Mouse (Mus musculus) limb, embryonic 12.5 days (tissue): ENCODE measurements around the gene Tbrg1. TPM values are rescaled to one million over a fixed set of nuclear protein-coding genes. Genes with fewer than 3 reads are reported as not detected.

ENCODE experiments used
- ATAC-seq: fragments of 200-750 bp; cut with Nextera tagmentation; 2 replicates; pipeline ENCODE4 v1.8.0; 2017; ENCODE audit warnings: low read depth, moderate TSS enrichment; ENCODE audit not compliant: insufficient number of reproducible peaks, insufficient read depth, low FRiP score, low TSS enrichment
- H3K27ac ChIP-seq: fragments of 300-500 bp; sonication (generic); 2 replicates; pipeline ENCODE4 v1.5.1; 2016; ENCODE audit warnings: mild to moderate bottlenecking, moderate library complexity
- H3K27me3 ChIP-seq: fragments of 300-500 bp; sonication (generic); 2 replicates; pipeline ENCODE4 v1.6.1; 2016; ENCODE audit warnings: mild to moderate bottlenecking, moderate library complexity
- H3K36me3 ChIP-seq: fragments of 300-500 bp; sonication (generic); 2 replicates; pipeline ENCODE4 v1.6.1; 2016; ENCODE audit warnings: mild to moderate bottlenecking, moderate library complexity
- H3K4me1 ChIP-seq: fragments of 300-500 bp; sonication (generic); replicated peaks from 2 replicates; pipeline ENCODE4 v1.6.1; 2016
- H3K4me2 ChIP-seq: fragments of 300-500 bp; sonication (generic); 2 replicates; pipeline ENCODE4 v1.6.1; 2016; ENCODE audit warnings: mild to moderate bottlenecking, moderate library complexity
- H3K4me3 ChIP-seq: fragments of 300-500 bp; sonication (generic); replicated peaks from 2 replicates; pipeline ENCODE4 v1.5.1; 2016; ENCODE audit warnings: mild to moderate bottlenecking
- H3K9ac ChIP-seq: fragments of 300-500 bp; sonication (generic); replicated peaks from 2 replicates; pipeline ENCODE4 v1.6.1; 2016; ENCODE audit warnings: mild to moderate bottlenecking, moderate library complexity
- H3K9me3 ChIP-seq: fragments of 300-500 bp; sonication (generic); 2 replicates; pipeline ENCODE4 v1.6.1; 2016; ENCODE audit warnings: mild to moderate bottlenecking, moderate library complexity
- WGBS: fragments of 180-500 bp; shearing (Covaris S2); methylation state at CpG from one replicate; pipeline ENCODE4 v1.1.7; 2016; 5-methylcytosine and 5-hydroxymethylcytosine counted together
- polyA plus RNA-seq: library from polyadenylated mRNA; unstranded; fragments of >200 nt; fragmentation: Nextera tagmentation; extraction: Ambion mirVana; gene quantifications from 2 replicates; pipeline ENCODE4 v1.2.1, GENCODE M21; 2016

Gene Tbrg1
- polyA plus RNA-seq, 1 experiment from 2014 or later, result 138 TPM

DNA sequence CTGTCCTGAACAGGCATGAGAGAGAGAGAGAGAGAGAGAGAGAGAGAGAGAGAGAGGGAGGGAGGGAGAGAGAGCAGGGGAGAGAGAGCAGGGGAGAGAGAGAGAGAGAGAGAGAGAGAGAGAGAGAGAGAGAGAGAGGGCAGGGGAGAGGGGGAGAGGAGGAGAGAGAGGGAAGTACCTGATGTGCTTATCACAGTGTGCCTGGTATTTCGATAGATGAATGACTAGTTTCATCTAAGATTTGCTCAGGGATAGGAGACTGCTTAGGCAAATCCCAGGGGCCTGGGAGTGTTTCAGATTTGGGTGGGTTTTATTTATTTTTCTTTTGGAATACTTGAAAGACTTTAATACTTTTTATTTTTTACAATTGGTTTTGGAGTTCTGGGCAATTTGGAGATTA lies 6.1 kb upstream of the Tbrg1 start:
- no peak for ATAC-seq
- Histone ChIP-seq H3K27me3 (no peaks in the 10 kb centered on the region), H3K9ac (no peak overlapping the region), H3K9me3 (no peaks in the 10 kb centered on the region), H3K27ac (no peak overlapping the region), H3K4me3 (no peak overlapping the region), H3K4me2 (no peak overlapping the region), H3K36me3 (no peaks in the 10 kb centered on the region), H3K4me1 (no peaks in the 10 kb centered on the region)
- 74% methylated on average over 1 of the region's 1 CpGs for WGBS

DNA sequence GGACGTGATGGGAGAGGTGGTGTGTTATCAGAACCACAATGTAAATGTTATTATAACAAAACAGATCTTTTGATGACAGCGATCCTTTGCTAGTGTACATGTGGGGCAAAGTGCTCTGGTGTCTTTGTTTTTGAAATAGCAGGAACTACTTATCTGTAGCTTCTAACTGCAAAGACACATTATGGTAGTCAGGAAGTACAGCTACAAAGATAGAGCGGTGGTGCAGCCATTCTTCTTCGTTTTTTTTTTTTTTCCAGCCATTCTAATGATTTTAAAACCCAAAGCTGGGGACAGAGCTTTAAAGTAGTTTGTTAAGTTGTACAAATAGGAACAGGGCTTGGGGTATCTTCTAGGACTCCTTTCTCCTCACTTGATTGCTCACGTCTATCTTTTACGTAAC lies 2.3 kb upstream of the Tbrg1 start:
- 87% methylated on average over 6 of the region's 6 CpGs for WGBS
- no peak overlapping the region for H3K9ac ChIP-seq

DNA sequence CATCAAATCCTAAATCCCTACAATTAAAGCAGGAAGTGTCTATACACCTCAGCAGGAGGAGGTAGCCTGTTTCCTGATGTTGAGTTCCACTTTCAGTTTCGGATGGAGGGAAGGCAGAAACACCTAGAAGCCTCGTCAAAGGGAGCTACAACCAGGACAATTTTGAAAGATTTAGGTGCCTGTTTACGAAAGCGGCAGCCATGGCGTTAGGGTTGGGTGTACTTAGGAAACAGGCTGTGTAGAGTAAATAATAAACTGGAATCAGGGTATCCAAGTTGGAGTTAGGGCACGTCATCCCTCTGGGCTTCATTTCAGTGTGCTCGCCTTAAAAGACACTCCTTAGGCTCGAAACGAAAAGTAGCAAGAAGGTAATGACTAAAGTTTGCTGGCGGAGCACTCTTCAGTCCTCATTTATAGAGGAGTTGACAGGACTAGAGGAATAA lies 652 bp downstream of the Tbrg1 start:
- Histone ChIP-seq H3K9me3 (no peaks in the 10 kb centered on the region), H3K4me3 (peak overlapping the region; percentile 72), H3K27me3 (no peaks in the 10 kb centered on the region), H3K4me2 (peak overlapping the region; percentile 68), H3K4me1 (peaks cover 10% of the 10 kb centered on the region; the same call in 1 of the 2 replicates), H3K9ac (peak overlapping the region; percentile 73), H3K27ac (peak overlapping the region; percentile 92), H3K36me3 (peaks cover 30% of the 10 kb centered on the region)
- ATAC-seq, result 0 out of 2 replicates have a peak, but pooled peaks have one; percentile 13
- under 1% methylated on average over 10 of the region's 10 CpGs for WGBS

More for the DNA sequence above, 2.3 kb upstream of the Tbrg1 start:
- Histone ChIP-seq H3K4me3 (no peak overlapping the region), H3K9me3 (no peaks in the 10 kb centered on the region), H3K4me2 (no peak overlapping the region), H3K27me3 (no peaks in the 10 kb centered on the region), H3K4me1 (peaks cover 10% of the 10 kb centered on the region; the same call in 1 of the 2 replicates), H3K27ac (no peak overlapping the region), H3K36me3 (peaks cover 3% of the 10 kb centered on the region)
- no peak for ATAC-seq

DNA sequence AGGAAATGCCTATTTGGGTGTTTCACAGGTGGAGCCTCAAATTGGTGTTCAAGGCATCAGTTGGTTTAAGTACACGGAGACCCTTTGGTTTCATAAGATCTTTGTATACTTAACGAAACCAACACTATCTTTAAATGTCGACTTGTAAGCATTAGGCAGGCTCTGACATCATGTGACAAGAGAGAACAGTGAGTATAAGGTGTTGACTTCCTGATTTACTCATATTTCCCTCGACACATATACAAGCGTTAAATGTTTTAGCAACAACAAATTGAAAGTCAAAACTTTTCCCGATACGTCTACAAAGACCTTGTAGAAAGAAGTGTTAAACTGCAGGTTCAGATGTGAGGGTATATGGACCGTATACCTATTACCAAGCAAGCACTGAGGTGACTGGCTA lies 1.2 kb downstream of the Tbrg1 start:
- Histone ChIP-seq H3K27ac (no peak overlapping the region), H3K36me3 (peaks cover 35% of the 10 kb centered on the region), H3K27me3 (no peaks in the 10 kb centered on the region), H3K4me1 (peaks cover 10% of the 10 kb centered on the region; the same call in 1 of the 2 replicates), H3K9ac (peak overlapping the region; percentile 73; the same call in 1 of the 2 replicates), H3K4me3 (peak overlapping the region; percentile 72), H3K4me2 (peak overlapping the region; percentile 68), H3K9me3 (no peaks in the 10 kb centered on the region)
- 68% methylated on average over 8 of the region's 8 CpGs for WGBS
- ATAC-seq, result no peak

DNA sequence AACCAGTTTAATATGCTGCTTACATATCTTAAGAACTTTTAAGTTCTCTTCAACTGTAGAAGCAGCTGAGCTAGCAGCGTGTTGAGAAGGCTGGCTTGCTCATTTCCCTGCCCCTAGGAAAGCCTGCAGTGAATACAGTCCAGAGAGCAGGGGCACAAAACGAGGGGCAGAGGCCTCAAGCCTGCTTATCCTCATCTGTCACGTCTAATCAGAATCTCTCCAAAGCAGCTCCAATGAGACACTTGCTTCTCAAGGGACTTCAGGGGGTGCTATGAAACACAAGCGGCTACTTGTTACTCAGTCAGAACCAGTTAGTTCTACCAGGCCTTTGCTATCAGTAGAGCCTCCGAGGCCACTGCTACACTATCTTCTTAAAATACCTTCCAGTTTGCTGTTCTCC lies 3.3 kb downstream of the Tbrg1 start:
- H3K9me3 ChIP-seq, result no peaks in the 10 kb centered on the region
- no peak overlapping the region for H3K4me3 ChIP-seq
- WGBS, result 88% methylated on average over 5 of the region's 5 CpGs
- ATAC-seq, result no peak
- H3K9ac ChIP-seq, result no peak overlapping the region
- H3K36me3 ChIP-seq, result peaks cover 56% of the 10 kb centered on the region
- no peak overlapping the region for H3K27ac ChIP-seq
- H3K27me3 ChIP-seq, result no peaks in the 10 kb centered on the region
- H3K4me2 ChIP-seq, result no peak overlapping the region
- H3K4me1 ChIP-seq, result peaks cover 10% of the 10 kb centered on the region; the same call in 1 of the 2 replicates

DNA sequence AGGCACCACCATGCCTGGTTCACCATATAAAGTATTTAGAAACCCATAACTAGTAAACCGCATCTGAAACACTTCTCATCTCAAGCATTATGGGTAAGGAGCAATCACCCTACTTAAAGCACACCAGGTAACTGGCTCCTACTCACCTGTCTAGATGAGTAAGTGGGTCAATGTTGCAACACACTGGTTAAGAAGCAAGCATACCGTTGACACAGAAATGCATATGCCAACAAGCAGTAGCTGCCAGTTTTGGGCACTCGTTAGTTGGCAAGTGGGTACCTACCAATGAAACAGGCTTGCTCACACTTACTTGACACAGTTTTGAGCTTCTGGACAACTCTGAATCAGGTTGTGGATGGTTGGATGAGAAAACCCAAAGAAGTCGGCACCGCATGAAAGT lies 6.5 kb downstream of the Tbrg1 start:
- Histone ChIP-seq H3K9me3 (no peaks in the 10 kb centered on the region), H3K4me3 (no peak overlapping the region), H3K27me3 (no peaks in the 10 kb centered on the region), H3K4me2 (no peak overlapping the region), H3K36me3 (peaks cover 72% of the 10 kb centered on the region), H3K27ac (no peak overlapping the region), H3K9ac (no peak overlapping the region), H3K4me1 (peaks cover 5% of the 10 kb centered on the region; the same call in 1 of the 2 replicates)
- 93% methylated on average over 5 of the region's 5 CpGs for WGBS
- ATAC-seq, result no peak

DNA sequence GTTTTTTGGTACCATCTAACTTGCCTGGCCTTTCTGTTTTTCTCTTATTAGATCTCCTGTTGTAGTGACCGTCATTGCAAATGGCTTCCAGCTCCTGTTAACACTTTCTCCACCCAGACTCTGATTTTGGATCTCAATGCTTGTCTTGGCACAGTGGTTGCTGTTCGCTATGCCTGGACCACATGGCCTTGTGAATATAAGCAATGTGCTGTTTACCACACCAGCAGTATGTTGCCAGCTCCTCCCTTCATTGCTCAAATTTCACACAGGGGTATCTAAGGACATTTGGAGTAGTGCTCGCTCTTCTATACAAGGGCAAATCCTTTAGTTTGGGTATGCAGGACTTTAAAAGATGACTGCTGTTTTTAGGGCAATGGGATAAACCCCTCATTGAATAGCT lies 10.9 kb downstream of the Tbrg1 start:
- Histone ChIP-seq H3K36me3 (peaks cover 40% of the 10 kb centered on the region), H3K4me3 (no peak overlapping the region), H3K27ac (no peak overlapping the region), H3K4me1 (no peaks in the 10 kb centered on the region), H3K9me3 (no peaks in the 10 kb centered on the region), H3K27me3 (no peaks in the 10 kb centered on the region), H3K9ac (no peak overlapping the region), H3K4me2 (no peak overlapping the region)
- WGBS, result 82% methylated on average over 3 of the region's 3 CpGs
- ATAC-seq, result no peak

DNA sequence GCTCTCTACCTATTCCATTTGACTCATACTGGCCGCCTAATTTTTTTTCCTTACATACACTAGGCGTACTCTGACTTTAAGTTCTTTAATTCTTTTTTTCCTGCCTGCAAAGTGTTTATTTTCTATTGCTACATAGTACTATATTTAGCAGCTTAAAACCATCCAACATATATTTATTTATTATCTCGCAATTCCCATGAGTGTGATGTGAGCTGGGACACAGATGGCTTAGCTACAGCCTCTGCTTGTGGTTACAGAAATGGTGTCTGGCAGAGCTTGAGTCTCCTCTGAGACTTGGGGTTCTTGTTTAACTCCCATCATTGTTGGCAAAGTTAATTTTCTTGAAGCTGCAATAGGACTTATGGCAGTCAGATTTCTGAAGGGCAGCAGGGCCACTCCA lies 18.4 kb downstream of the Tbrg1 start:
- 74% methylated on average over 3 of the region's 3 CpGs for WGBS
- no peak for ATAC-seq
- no peak overlapping the region for H3K4me2 ChIP-seq
- H3K9ac ChIP-seq, result no peak overlapping the region
- no peaks in the 10 kb centered on the region for H3K27me3 ChIP-seq
- no peaks in the 10 kb centered on the region for H3K9me3 ChIP-seq
- no peak overlapping the region for H3K27ac ChIP-seq
- H3K36me3 ChIP-seq, result no peaks in the 10 kb centered on the region
- H3K4me1 ChIP-seq, result no peaks in the 10 kb centered on the region
- no peak overlapping the region for H3K4me3 ChIP-seq

DNA sequence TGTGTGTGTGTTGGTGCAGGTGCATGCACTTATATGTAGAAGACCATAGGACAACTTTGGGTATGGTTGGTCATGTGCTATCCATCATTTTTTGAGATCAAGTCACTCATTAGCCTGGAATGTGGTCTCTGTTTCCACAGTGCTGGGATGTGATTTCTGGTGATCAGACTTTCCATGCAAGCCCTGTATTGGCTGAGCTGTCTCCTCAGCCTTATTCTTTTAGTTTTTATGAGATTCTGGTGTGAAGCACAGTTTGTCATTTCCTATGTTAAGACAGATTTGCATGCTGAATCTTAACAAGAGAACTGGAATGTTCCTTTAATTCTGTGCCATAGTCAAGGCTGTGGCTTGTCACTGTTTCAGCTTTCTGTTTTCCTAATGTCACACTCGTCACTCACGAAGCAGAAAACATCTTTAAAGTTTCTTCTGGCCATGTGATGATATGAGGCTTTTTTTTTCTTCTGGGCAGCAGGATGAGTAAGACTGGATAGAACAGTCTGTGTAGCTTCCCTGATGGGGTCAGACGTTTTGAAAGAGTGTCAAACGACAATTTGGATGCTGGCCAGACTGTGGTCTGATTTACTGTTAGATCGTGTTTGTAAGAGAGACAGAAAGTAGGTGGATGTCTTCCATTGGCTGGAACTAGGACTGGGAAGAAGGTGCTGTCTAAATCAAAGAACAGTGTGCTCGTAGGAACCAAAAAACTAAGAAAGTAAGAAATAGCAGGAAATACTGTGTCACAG lies 20.1 kb downstream of the Tbrg1 start:
- 63% methylated on average over 6 of the region's 6 CpGs for WGBS
- Histone ChIP-seq H3K4me2 (no peak overlapping the region), H3K9ac (no peak overlapping the region), H3K4me1 (no peaks in the 10 kb centered on the region), H3K4me3 (no peak overlapping the region), H3K9me3 (no peaks in the 10 kb centered on the region), H3K27ac (no peak overlapping the region), H3K36me3 (no peaks in the 10 kb centered on the region), H3K27me3 (peaks cover 4% of the 10 kb centered on the region; the same call in 1 of the 2 replicates)
- ATAC-seq, result no peak; the same call in 1 of the 2 replicates

DNA sequence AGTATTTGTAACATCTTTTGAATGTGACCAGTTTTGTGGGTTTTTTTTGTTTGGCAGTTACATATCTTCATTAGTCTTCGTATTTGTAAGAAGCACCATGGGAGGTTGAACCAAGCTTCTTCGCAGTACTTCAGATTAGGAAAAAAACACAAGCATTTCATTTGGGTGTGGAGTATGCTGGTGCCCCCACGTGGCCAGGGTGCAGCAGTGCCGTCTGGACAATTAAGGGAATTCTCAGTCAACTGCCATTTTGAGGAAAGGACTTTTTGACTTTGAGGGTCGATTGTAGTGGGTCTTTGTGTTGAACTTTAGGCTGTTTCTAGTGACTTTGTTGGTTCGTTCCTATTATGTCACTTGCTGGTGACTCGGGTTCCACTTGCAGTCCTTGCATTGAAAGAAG lies 20.8 kb downstream of the Tbrg1 start:
- H3K4me3 ChIP-seq, result no peak overlapping the region
- no peak for ATAC-seq
- peaks cover 4% of the 10 kb centered on the region; the same call in 1 of the 2 replicates for H3K27me3 ChIP-seq
- no peaks in the 10 kb centered on the region for H3K4me1 ChIP-seq
- H3K4me2 ChIP-seq, result no peak overlapping the region
- WGBS, result 19% methylated on average over 7 of the region's 7 CpGs
- H3K9ac ChIP-seq, result no peak overlapping the region
- no peaks in the 10 kb centered on the region for H3K36me3 ChIP-seq
- H3K9me3 ChIP-seq, result no peaks in the 10 kb centered on the region
- no peak overlapping the region for H3K27ac ChIP-seq

DNA sequence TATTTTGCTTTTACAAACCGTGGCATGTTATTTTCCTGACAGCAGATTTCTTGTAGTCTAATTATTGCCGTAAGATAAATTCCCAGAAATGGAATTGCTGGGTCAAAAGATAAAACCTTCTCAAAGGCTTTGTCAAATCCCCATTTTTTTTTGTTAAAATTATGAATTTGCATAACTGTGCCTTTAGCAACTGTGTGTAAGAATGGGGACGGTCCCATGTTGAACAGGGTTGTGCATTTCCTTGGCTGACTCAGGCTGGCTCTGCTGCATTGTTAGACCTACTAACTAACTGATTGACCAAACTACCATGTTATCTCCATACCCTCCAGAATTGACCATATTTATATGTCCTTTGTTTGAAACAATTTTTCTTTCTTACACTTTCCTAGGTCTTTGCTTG lies 22.8 kb downstream of the Tbrg1 start:
- Histone ChIP-seq H3K4me3 (no peak overlapping the region), H3K4me2 (no peak overlapping the region), H3K9ac (no peak overlapping the region), H3K27ac (no peak overlapping the region), H3K4me1 (no peaks in the 10 kb centered on the region), H3K27me3 (peaks cover 4% of the 10 kb centered on the region; the same call in 1 of the 2 replicates), H3K36me3 (no peaks in the 10 kb centered on the region), H3K9me3 (no peaks in the 10 kb centered on the region)
- no peak for ATAC-seq
- 91% methylated on average over 3 of the region's 3 CpGs for WGBS

DNA sequence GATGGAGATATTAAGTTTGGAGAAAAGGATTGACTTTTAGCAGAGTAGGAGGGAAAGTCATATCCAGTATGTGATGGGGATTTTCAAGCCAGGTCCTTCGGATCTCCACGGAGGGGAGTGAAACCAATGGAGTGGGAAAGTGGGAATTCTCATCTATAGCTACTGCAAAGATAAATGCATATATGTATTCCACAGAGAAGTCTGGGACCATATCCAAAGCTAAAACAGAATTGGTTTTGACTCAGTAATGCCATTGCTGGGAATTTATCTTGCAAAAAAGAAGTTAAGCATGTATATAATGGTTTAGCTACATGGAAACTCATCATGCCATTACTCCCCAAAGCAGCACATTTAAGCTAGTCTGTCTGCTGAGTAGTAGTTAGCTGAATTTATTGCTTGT lies 24.8 kb downstream of the Tbrg1 start:
- Histone ChIP-seq H3K9me3 (no peaks in the 10 kb centered on the region), H3K4me2 (no peak overlapping the region), H3K27ac (no peak overlapping the region), H3K27me3 (peaks cover 4% of the 10 kb centered on the region; the same call in 1 of the 2 replicates), H3K9ac (no peak overlapping the region), H3K36me3 (no peaks in the 10 kb centered on the region), H3K4me1 (no peaks in the 10 kb centered on the region), H3K4me3 (no peak overlapping the region)
- no peak for ATAC-seq
- 84% methylated on average over 2 of the region's 2 CpGs for WGBS
